Mouse (Mus musculus) cerebellum, postnatal 36 days (tissue): ENCODE data around the gene Kcnq1.

ENCODE experiments used
- DNase-seq, 2 experiments: peaks; one replicate each; pipeline ENCODE4 v3.0.0; 2021 to 2022; ENCODE audit warnings: mixed read lengths in 2 of 2

Kcnq1 gene

DNA sequence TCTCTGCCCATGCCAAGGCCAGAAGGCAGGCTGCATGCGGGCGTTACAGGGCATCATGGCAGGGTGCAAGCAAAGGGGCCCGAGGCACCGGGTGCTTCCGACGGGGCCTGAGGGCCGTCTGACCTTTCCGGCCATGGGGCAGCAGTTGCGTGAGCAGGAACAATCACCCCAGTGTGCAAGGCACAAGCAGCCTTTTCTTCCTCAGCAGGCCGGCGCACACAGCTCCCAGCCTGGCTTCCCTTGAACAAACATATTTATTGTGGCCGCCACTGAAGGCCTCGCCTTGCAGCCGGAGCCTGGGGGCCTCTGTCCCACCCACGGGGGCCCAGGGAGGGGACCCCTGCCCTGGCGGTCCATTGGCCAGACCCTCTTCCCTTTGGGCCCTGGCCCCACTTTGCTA is 218.9 kb downstream of the Kcnq1 start:
- DNase-seq: no peak

DNA sequence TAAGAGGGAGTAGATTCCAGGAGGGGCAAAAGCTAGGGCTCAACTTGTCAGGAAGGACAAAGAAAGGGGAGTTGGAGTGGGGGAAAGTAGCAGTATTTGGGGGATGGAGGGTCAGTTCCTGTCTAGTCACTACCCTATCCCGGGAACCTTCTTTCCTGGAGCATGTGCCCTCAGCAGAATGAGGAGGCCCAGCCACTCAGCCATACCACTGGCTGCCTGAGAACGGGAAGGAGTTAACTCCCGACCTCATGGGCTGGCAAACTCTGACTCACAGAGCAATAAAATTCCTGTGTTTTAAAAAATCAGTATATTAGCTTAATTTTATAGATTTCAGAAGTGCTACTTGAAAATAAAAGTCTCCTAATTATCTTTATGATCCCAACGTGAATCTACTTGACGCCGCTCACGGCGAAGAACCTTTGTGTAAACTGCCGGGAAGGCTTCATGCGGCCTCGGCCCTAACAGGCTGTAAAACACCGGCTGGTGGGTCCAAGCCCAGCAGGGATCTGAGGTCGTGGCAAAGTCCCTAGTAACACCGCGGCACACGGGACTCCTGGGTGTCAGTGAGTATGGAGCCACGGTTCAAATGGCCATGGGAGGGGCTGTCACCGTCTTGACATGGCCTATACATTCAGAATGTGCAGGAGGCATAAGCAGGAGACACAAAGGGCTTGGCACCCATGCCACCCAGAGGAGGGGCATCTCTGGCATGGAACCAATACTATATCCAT is 222.2 kb downstream of the Kcnq1 start:
- no peak for DNase-seq

DNA sequence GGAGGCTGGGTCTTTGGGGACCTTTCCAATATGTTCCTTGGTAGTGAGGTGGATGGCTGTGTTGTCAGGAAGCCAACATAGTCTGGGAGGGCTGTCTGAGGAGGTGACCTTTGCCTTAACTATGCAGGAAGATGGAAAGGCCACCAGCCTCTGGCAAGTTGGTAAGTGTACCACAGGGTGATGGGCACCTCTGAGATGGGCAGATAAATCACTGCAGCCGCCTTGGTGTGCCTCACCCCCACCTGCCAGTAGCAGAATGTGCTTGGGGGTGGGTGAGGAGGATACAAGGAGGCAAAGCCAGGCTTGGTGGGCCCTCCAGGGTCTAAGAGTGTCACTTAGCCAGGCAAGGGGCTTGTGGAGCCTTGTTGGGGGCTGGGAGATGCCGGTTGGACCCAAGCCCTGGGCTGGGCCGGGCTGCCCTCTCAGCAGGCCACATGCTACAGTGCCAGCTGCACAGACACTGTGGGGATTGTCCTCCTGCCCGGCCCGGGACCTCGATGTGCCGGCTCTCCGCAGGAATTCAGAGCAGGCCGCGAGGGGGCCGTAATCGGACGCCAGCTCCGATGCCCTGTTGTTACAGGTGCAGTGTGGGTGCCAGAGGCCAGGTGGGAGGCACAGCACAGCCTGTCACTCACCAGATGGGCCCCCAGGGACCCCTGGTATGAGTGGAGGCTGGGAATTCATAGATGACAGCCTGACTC is 223.1 kb downstream of the Kcnq1 start:
- DNase-seq: peak; percentile 6 to 16

DNA sequence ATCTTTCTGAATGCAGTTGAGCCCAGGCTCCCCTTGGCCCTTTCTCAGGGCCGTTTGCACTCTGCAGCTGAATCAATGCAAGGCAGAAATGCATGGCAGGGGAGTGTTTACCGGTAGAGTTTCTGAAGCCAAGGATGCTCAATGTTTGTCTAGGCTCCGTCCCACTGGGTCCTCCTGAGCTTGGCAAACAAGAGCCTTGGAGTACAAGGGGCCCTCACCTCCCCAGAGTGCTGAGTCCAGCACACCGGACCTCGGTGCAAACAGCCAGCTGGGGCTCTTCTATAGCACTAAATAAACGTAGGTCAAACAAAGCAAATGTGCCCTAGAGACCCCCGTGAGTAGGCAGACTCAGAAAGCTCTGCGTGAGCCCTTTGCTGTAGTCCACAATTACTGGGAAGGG is 226.9 kb downstream of the Kcnq1 start:
- DNase-seq: no peak

DNA sequence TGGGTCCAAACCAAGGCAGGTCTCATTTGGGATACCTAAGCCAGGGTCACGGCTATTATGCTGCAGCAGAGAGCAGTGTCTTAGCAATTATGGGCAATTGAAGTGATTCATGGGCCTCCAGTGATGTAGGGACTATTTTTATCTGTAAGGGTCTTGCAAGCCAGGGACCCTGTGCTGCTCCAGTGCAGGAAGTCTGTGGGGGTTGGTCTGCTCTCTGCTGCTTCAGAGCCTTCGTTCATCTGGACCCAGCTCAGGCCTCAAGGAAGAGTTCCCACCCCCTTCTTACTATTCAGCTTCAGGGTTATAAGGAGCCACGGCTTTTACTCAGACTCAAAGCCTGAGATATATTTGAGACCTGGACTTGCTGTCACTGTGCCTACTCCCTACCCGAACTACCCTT is 227.4 kb downstream of the Kcnq1 start:
- DNase-seq: no peak

DNA sequence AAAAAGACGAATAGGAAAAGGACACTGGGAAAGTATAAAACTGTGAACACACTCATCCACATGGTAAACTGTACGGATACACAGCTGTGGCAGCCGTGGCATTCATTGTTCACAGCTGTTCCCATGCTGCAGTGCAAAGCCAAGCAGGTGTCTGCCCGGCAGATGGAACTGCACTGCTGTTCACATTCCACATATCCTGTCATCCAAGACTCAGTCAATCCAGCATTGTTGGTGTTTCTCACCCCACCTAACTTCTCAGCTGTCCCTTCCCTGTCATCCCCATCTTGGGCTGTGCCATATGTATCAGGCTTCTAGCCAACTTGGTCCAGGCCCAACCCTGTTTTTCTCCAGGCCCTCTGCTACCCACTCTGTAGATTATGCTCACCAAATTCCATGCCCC is 232.5 kb downstream of the Kcnq1 start:
- DNase-seq: no peak

DNA sequence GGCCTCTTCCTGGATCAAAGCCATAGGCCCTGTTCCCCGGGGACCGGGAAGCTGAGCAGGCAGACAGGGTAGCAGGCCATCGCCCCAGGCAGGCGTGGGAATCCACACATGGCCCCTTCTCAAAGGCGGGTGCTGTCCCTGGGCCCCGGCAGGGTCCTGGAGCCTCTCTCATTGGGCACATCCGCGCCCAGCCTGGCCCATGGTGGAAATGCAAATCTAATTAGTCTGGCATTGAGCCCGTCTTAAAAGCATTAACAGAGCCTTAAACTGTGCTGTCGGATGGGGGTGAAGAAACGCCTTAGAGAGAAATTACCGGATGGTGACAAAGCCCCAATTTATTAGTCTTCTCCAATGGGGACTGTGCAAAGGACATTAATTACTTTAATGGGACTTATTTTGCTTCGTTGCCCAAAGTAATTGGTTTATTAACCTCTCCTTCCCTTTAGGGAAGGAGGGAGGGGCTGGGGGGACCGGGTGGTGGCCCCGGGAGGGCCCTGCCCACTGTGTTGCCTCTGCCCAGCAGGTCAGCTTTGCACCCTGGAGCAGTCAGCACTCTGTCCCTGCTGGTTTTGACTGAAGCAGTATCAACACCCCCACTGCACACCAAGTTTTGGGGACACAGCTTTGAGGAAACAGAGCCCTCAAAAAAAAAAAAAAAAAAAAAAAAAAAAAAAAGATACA is 234.6 kb downstream of the Kcnq1 start:
- DNase-seq: no peak

DNA sequence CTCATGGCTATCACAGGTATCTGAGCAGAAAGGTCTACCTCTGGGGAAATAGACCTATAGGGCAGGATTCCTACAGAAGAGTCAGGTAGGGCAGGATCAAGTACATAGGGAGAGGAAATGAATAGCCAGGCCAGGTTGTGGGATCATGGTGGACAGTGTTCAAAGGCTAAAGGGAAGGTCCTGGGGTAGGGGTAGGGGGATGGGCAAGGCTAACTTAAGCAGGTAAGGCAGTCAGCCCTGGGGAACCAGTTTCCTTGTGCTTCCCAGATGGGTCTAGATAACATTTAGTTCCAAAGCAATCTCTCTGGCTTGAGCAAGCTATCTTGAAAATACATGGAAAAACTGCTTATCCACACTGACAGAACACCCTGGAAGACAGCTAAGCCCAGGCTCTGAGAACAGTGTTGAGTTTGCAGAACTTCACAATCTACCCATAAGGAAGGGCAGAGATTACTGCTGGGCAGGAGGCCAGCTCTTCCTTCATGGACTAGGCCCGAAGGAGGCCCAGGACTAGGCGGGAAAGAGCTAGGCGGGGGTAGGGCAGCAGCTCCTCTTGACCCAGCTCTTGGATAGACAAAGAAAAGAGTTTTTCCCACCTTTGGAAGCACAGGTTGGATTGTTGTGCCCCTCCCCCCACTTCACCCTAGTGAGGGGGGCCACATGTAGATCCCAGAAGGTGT is 235.3 kb downstream of the Kcnq1 start:
- DNase-seq: no peak

DNA sequence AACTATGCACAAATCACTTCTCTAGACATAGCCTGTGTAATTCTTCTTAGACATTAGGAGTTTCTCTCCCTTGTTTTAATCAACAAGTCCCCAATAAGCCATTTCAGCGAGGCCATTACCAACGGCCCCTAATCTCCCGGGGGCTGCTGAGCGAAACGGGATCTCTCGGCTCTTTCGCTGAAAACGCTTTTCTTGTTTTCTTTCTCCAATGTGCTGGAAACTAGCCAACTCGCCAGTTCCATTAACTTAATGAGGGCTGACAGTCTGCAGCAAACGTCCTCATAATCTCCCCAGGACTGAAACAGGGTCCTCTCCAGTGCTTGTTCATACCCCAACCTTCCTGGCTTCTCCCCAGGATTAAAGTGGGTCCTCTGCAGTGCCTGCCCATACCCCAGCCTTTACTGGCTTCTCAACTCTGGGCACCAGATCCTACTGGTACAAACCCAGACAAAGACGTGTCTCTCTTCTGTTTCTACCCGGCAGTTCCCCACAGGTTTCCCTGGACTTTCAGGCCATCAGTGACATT is 237.7 kb downstream of the Kcnq1 start:
- no peak for DNase-seq

DNA sequence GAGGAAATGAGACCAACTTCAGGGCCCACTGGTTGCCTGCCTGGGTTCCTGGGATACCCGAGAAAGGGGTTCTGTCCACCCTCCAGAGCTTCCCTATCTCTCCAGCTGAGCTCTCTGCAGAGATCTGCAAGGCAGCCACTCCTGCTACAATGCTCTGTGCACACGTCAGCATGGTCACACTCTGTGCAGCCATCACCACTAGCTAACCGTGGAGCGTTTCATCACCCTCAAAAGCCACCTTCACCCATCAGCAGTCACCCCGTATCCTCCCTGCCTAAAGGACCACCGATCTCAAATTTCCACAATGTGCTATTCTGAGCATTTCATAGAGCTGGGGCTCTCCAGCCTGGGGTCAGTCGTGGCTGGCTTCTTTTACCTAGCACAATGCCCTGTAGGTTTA is 243.1 kb downstream of the Kcnq1 start:
- DNase-seq: no peak

DNA sequence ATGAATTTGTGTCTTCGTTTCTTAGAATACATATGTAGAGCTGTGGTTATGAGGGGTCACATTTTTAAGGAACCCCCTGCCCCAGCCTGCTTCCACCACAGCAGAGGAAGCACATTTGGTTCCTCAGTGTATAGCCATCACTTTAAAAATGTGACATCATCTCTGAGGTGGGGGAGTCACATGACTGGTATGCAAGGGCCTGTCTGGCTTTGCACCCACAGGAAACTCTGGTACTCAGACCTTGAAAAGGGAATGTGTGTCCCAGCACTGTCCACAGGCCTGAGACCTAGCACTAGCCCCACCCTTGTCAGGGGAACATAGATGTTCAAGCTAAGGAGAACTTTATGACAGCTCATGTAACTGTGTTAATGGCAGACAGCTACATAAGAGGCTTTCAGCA is 243.7 kb downstream of the Kcnq1 start:
- no peak for DNase-seq

DNA sequence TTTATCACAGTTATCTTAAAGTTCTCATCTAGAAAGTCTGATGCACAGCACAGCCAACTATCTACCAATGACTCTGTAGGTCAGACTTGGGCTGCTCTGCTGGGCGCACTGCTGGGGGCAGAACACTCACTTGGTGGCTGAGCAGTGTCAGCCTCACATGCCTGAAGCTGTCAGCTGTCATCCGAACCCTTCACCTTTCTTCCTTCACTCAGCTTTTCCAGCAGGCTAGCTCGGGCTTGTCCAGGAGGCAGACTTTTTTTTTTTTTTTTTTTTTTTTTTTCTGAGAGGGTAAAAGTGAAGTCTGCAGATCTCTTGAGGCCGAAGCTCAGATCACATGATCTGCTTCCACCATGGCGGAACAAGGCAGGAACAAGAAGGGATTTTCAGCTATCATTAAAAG is 249.7 kb downstream of the Kcnq1 start:
- no peak for DNase-seq

DNA sequence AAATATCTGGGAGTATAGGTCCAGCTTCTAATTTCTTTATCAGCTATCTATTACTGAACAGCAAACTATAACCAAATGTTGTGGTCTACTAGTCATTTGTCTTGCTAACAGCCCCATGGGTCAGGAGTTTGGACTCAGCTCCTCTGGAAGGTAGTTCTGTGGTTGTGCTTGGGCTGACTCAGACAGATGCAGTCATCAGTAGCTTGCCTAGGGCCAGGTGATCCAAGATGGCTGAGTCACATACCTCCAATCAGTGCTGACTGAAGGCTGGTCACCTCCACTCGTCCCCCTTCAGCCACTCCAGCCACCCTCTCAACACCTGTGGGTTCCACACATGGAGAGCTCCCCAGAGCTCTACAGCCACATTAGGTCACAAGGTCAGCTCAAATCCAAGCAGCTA is 250.9 kb downstream of the Kcnq1 start:
- no peak for DNase-seq

DNA sequence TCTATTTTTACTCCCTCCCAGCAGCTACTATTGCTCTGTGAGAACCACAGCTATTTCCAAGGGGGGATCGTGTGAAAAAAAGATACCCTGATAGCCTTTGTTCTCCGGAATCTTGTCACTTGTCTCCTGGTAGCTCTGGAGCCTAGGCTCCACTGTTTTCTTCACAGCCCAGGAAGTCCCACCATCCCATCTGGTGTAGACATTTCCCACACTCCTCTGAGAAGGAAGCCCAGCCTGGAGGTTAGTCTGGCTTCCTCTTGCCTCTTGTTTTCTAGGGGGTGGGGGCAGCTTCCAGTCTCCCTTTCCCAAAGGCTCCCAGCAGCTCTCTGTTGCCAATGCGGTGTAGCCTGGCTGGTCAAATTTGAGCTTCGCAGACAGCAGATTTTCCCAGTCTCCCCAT is 251.7 kb downstream of the Kcnq1 start:
- DNase-seq: no peak

DNA sequence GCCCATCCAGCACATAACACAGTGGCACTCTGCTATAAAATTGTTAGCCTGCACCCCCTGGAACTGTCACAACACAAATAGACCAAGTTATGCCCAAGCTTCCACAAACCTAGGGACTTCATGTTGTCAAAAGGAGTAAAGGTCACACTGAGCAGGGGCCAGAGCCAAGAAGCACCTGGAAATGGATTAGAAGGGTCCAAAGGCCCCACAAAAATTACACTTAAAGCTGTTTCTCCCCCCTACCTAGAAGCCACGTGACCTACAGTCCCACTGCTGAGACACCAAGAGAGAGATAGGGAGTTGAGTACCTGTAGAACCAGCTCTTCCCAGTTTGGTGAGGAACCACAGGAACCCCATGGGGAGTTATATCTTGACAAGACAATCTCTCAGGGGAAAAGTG is 253.6 kb downstream of the Kcnq1 start:
- DNase-seq: no peak

DNA sequence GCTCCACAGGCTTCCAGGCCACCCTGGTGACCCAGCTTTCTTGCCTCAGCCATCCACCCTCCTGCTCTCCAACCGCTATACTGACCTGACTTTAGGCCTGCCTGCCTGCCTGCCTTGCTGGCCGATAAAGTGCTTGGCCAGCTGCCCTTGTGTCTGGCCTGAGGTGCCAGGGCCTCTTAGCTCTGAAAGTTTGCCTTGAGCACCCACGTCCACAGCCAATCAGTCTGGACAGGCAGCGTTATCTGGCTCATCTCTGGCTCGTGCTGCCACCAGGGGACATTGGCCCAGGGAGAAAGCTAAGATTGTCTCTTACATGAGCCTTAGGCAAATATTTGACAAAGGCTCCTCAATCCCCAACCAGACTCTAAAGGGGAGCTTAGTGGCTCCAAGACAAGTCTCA is 254.6 kb downstream of the Kcnq1 start:
- no peak for DNase-seq

DNA sequence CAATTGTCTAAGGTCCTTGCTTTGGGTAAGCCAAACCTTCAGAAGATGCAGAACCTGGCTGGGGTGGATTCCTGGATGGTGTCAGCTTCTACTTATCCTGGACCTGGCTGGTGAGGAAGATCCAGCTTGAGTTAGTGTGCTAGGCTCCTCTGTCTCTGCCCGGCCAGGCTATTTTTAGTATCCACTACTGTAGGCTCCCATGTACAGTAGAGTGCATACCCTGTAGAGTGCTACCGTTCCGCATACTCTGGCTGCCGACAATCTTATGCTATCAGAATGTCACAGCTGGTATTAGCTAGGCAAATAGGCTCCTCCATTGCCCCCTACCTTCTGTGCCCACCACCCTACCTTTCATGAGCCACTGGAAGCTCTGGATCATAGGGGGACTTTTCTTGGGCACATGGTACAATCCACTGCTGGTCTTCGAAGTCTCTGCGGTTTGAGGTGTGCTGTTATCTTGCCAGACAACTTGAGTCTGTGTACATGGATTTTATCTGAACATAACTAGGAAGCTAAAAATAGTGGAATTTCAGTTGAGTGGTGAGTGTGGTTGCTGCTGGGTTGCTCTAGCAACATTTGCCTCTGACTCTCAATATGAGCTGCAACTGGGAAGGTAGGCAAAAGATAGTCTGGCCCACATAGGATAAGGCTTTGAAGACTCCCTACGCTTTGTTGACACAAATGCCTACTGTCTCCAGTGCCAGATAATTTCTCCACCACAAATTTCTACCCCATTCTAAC is 258.1 kb downstream of the Kcnq1 start:
- no peak for DNase-seq

DNA sequence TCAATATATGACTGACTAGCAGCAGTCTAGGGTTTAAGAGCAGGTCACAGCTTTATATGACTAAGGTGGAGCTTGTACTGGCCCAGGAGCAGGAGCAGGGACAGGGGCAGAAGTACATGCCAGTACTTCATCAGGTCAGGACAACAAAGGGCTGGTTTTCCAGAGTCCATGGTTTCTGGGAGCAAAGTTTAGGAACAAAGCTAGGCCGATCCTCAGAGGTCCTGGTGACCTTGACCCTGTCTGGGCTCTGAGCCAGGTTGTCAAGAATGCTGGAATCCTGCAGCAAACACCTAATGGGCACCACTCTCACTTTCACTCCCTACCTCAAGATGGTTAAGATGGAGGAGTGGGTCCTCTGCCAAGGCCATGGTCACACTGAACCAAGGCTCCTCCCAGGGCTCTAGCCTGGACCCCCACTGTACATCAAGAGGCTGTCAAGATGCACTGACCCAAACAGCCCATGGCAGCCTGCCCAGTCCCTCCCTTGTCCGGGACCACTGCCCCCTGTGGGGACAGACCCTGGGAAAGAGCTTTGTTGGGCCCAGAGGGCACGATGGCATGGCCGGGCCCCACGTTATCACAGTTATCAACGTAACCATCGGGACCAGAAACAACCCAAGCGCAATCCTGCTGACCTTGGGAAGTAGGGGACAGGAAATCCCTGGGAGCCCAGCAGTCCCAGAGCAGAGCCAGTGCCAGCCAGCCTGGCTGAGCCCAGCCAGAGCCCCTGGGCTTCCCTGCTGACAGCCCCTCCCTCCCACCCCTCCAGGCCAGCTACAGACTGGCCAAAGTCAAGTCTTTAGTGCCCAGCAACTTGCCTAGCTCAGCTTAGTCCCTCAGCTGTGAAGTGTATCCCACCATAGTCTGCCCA is 259.0 kb downstream of the Kcnq1 start:
- DNase-seq: no peak

DNA sequence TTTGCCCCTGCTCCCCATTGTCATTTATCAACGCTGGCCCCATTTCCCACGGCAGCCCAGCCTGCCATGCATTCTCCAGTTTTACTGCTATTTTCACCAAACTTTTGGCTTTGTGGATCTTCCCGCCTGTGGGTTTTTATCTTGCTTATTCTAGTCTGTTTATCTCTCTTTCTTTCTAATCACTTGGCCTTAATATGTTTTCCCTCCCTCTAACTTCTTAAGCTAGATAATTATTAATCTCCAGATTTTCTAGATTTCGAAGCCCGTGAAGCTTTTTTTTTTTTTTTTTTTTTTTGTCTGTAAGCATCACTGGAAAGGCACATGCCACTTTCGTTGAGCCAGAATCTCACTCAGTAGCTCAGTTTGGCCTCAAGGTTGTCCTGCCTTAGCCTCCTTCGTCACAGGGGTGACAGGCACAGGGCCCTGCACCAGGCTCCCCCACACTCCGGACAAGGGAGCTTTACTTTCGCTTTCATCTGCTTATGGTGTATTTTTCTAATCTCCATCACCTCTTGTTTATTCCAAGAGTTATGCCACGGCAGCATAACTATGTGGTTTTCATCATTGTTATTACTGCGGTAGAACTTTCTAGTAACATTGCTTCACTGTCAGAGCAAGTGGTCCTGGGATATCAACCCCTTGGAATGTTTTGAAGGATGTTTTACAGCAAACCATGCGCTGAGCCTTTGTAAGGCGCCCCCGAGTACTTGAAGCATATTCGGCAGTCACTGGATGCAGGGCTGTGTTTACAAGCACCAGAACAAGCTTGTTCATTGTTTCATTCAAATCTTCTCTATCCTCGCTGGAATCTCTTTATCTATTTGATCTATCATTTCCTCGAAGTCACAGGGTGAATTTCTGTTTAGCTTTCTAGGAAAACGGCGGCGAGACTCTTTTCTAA is 261.5 kb downstream of the Kcnq1 start:
- DNase-seq: no peak

DNA sequence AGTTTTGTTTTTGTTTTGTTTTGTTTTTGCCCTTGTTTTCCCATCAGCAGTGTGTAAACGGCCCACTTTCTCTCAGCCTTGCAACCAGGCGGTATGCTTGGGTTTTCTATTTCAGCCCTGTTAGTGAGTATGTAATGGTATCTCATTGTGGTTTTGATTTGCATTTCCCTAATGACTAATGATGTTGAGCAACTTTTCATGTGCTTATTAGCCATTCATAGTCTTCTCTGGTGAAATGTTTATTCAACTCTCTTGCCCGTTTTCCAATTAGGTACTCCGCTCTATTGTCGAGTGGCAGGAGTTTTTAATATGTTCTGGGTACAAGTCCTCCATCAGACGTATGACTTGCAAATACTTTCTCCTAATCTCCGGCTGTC is 262.1 kb downstream of the Kcnq1 start:
- DNase-seq: no peak

DNA sequence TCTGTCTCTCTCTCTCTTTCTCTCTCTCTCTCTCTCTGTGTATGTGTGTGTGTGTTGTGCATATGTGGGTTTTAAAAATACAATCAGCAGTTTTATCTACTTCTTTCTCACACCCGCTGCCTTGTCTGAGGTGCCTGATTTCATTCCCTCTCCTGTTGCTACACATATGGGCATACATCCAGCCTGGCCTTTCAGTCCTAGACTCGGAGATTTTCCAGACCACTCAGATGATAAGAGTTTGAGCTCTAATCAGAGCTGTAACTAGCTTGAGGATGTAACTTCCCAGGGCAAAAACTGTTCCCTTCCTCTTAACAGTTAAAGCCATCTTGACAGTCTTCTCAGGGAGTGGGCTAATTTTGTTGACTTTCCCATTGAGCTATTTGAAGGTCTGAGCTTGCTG is 265.2 kb downstream of the Kcnq1 start:
- no peak for DNase-seq
